Mouse (Mus musculus): Measurements from ENCODE around the gene Arl15.

The Arl15 gene

DNA sequence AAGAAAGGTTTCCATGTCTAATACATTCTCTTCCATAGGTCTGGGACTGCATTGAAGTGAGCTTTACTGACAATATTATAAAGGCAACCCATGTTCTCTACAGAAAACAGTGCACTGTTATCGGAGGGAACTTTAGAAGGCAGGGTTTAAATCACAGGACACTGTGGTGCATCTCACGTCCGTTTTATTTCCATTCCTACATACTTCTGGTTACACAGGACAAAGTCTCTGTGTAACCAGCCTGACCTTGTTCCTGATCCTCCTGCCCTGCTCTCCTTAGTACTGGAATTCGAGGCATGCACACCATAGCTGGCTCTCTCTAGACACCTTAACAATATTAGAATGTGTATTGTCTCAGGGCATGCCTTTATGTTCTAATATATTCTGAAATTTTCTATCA is 368.4 kb downstream of the Arl15 start:
- DNase-seq: no peak

DNA sequence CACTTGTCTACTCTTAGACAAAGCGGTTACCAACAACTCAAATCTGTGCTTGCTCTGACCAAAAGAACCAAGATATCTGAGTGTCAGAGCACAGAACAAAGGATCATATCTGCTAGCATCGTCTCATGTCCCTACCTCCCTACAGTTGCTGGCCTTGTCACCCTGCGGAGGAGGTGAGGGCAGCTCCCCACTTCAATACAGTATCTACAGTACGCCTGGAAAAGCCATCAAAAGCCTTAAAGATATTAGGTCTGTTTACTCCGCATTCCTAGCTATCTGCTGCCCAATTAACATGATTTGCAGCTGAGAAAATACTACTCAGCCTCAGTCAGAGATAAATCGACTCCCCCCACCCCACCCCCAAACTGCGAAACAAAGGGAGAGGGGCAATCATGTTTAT is 371.3 kb downstream of the Arl15 start:
- DNase-seq: no peak

DNA sequence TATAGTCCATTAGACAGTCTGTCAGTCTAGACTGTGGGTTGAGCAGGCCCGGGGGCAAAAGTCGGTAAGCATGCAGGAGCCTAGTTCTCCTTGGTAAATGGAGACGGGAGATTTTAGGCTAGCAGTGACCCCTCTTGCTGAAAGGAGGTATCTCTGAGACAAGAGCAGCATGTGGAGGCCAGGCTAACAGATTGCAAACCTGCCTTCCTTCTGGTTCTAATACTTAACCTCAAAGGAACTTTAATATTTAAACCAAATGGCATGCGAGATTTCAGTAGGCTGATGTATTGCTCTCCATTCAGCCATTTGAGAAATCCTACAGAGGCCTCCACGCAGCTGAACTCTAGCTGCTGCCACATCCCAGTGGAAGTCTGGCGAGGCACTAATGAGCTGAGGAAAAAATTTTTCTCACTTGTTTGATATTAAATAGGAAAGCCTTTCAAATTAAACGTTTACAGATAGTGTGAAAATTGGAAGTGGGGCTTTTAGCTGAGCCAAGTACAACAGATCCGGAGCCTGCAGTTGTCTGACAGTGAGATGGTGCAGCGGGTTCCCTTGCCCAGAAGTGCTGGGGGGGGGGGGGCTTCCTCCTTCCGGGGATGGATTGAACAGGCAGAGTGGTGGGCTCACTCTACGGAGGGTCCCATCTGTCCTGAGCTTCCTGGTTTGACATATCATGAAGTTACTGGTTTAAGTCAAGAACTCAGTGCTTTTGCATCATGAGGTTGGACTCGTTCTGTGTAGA is 372.3 kb downstream of the Arl15 start:
- no peak for DNase-seq

DNA sequence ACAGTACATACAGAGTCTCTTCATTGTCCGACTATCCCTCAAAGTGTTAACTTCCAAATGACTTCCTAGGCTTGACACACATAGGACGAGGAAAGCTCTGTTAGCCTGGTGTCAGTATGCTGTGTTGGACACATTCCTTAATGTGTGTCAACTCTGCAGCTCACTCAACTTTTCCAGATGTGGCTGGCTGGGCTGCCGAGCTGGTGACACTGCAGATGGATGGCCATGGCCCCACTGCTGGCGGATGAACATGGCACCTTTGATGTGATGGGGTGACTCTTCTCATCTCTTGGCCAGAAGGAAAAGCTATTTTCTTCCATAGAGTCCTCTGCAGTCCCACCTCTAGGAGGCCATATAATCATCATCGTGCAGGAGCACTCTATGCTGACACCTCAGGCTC is 375.8 kb downstream of the Arl15 start:
- no peak for DNase-seq

DNA sequence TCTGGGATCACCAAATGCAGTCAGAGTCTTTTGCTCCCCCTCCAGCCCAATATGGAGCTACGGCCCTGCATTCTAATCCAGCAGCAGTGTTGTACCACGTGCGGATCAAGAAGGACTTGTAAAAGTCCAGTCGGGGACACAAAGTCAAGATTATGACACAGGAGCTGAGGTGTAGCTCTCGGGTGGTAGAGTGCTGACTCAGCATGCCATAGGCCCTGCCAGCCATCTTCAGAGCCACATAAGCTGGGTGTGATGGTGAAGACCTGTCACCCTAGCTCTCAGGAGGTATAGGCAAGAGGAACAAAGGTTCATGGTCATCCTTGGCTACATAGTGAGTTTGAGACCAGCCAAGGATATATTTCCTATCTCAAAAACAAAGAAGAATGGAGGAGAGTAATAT is 377.2 kb downstream of the Arl15 start:
- no peak for DNase-seq

DNA sequence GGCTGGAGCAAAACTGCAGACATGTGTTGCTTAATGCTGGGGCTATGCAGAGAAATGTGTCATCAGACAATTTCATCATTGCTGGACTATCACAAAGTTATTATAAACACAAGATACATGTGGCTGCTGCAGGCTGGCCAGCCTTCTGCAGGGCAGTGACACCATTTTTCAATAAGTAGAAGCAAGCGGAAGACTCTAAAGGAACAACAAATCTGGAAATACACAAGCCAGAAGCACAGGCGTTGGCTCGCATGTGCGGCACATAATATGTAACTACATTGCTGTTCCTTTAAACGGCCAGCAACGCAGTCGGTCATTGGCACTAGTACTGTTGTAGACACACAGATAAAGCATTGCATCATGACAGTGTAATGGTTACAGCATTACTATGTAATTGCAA is 393.8 kb downstream of the Arl15 start:
- no peak for DNase-seq

DNA sequence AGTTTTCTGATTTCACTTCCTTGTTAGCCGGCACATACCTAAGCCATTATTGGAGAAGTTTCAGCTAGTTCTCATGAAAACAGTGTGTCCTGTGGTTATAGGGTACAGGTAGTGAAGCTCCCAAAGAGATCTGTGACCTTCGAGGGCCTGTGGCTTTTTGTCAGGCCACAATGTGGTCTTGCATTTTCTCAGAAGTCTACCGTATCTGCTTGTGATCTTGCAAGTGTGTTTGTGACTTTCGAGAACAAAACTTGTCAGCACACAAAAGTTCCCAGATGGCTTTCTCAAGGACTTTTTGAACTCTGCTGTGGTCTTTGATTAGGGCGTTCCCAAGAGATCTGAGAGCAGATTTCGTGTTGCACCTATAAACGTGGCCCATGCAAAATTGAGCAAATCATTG is 394.5 kb downstream of the Arl15 start:
- no peak for DNase-seq

DNA sequence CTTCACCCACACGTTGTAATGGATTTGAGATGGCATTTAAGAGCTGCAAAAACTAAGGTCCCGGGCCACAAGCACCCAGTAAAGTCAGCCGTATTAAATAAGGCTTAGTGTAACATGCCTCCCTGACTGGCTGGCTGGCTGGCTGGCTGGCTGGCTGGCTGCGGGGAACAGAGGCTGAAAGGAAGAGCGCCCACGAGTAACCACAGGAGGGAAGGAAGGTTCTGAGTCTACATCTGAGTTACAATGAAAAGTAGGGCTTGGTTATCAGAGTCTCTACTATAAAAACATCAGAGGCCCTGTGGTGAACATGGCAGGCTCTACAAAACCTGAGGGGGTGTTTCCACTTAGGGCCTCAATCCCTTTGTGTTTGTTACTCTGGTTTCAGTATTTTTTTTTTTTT is 395.1 kb downstream of the Arl15 start:
- peak; percentile 73 for DNase-seq

DNA sequence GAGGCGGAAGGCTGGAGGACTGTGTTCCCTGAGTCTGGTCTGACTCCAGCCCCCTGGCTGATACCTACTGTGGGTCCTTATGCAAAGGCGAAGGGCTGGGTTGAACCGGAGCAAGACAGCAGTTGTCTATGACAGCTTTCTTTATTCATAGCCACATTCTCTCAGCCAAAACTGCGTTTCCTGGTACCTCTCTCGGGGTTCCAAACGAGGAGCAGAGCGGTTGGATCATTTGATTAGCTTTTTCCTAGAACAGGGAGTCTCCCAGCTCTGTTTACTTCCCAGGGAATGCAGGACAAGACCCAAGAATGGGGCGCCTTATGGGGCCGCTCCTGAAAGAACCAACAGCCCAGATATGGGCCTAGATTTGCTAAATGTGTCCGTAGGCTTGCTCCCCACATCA is 396.6 kb downstream of the Arl15 start:
- no peak for DNase-seq

DNA sequence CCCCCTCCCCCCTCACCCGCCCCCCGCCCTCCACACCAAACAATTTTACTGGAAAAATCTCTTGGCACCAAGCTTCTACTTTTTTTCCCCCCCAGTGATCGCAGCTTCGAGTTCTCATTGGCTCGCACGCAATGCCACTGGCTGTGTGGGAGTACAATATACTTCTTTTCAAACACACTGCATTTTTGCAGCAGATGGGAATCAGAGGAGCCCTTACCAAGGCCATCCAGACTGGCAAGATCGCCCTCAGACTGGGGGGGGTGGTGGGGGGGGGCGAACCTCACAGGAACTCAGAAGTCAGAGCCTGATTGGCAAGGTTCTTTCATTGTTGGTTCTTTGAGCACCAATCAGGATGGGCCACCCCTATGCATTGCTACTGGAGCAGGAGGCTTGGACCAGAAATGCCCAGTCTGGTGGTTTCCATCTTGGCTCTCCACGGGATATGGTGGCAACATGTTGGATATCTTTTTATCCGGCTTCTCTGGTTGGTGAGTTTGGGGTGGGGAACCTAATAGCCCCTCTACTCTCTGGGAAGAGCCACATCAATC is 404.0 kb downstream of the Arl15 start:
- DNase-seq: no peak

DNA sequence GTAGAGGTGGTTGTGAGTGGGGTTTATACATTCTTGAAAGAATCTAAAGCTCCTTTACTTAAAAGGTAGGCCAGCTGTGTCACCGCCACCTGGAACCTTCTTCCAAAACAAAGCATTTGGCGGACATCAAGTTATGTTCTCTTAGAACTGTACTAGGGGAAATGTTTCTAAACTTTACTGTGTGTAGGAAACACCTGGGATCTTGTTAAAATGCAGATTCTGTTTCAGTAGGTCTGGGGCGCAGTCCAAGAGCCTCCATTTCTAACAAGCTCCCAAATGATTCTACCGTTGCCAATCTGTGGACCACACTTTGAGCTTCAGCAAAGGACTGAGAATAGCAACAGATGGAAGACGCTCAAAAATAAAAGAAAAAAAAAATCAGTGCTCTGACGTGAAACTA is 405.4 kb downstream of the Arl15 start:
- DNase-seq: no peak

DNA sequence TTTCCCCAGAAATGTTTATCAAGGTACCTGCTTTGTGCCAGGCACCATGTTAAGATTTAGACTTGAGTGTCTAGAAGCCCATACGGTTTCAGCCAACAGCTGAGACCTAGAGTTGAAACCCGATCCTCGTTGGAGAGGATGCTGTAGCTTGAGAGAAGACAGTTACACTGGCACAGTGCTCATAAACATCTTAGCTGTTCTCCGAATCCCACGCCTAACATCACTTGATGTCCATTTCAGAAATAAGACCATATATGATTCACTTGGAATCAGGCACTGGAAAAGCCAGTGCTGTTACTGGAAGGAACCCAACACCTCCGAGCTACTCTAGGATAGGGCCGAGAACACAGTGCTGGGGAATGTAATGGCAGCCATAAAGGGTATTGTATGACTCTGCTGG is 406.2 kb downstream of the Arl15 start:
- DNase-seq: no peak

DNA sequence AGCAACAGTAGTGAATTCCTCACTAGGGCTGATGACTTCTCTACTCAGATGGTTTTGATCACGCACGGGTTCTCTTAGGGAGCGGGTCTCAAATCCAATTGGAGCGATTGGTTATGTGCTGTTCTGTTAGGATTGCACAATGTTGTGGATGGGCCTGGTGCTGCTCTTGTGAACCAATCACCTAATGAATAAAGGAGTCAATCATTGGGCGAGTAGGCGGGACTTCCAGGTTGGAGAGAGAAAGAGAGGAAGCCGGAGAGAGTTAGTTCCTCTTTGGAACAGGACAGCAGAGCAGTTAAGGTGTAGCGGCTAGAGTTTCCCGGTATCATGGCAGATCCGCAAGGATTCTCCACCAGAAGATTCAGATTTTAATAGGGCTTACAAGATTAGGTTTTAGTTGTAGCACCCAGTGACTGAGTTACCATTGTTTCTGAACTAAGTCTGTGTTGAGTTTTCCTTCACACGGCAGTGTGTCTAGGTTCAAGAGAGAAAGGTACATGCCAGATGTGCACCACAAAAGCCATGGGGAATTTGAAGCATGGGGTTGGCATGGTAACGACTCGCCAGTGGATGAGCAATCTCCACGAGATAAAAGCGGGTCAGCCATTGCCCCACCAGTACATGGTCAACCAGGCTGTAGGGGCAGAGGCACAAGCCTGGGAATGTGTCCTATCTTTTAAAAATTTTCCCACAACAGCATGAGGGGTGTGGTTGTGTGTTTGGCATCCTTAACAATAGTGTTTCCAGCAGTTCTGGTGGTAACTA is 408.7 kb downstream of the Arl15 start:
- no peak for DNase-seq

All from thymus, postnatal 4 days (tissue).